Mouse (Mus musculus): ENCODE data around the gene Eif3b. TPM values are rescaled to one million over a fixed set of nuclear protein-coding genes. Genes with fewer than 3 reads are reported as not detected.

Eif3b gene
- polyA plus RNA-seq, 1 experiment from 2014 or later, result 61.1 TPM

DNA sequence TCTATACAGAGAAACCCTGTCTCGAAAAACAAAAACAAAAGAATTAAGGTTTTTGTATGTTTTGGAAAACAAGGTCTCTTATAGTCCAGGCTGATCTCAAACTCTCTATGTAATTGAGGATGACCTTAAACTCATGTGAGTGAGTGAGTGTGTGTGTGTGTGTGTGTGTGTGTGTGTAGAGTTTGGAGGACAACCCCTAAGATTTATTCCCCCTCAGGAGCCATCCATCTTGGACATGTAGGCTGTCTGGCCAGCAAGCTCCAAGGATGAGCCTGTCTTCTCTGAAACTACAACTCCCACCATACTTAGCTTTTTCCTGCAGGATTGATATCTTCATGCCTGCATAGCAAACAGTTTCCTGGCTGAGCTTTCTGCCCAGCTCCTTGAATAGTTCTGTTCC lies 27.7 kb upstream of the Eif3b start:
- Histone ChIP-seq H3K4me2 (ENCODE audit: low read length) (no peak overlapping the region), H3K27ac (ENCODE audit: low read length) (no peak overlapping the region), H3K4me3 (ENCODE audit: low read depth, low read length) (no peak overlapping the region), H3K9me3 (replicated peaks; ENCODE audit: control insufficient read depth, low read length, poor library complexity, severe bottlenecking) (no peaks in the 10 kb centered on the region), H3K4me1 (ENCODE audit: control insufficient read depth, insufficient read depth, low read length) (peaks cover 15% of the 10 kb centered on the region), H3K27me3 (ENCODE audit: control insufficient read depth, insufficient read depth, low read depth, low read length) (no peaks in the 10 kb centered on the region), H3K36me3 (ENCODE audit: control insufficient read depth, insufficient read depth, low read length) (no peaks in the 10 kb centered on the region), H3K9ac (ENCODE audit: low read depth, low read length) (no peak overlapping the region)
- no peak for ATAC-seq
- 81% methylated on average over 1 of the region's 1 CpGs for WGBS

- WGBS, result 92% methylated on average over 5 of the region's 5 CpGs
- ATAC-seq, result no peak
- no peak overlapping the region for H3K4me2 ChIP-seq (ENCODE audit: low read length)
- no peak overlapping the region for H3K9ac ChIP-seq (ENCODE audit: low read depth, low read length)
- H3K4me3 ChIP-seq (ENCODE audit: low read depth, low read length), result no peak overlapping the region
- no peaks in the 10 kb centered on the region for H3K36me3 ChIP-seq (ENCODE audit: control insufficient read depth, insufficient read depth, low read length)
- H3K27me3 ChIP-seq (ENCODE audit: control insufficient read depth, insufficient read depth, low read depth, low read length), result no peaks in the 10 kb centered on the region
- H3K9me3 ChIP-seq (replicated peaks; ENCODE audit: control insufficient read depth, low read length, poor library complexity, severe bottlenecking), result no peaks in the 10 kb centered on the region
- peaks cover 15% of the 10 kb centered on the region for H3K4me1 ChIP-seq (ENCODE audit: control insufficient read depth, insufficient read depth, low read length)
- H3K27ac ChIP-seq (ENCODE audit: low read length), result no peak overlapping the region
Observed at GRCm38 (mm10) chr5:140391981-140392380, 27.1 kb upstream of the Eif3b start.

DNA sequence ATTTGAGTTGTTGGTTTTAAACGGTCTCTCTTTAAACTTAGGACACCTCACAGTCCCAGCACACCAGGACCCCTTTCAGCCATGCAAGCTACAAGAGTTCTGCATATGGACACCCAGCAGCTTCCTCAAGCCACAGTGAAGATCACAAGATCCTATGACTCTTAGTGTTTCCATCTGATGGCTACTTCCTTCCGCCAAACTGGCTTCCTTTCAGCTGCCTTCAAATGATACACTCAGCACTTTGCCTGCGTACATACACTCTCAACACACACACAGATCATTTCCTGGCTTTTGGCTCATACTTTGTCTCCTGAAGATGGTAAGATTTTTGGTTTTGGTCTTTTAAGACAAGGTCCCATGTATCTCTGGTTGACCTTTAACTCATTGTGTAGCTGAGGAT lies 26.4 kb upstream of the Eif3b start:
- 84% methylated on average over 3 of the region's 3 CpGs for WGBS
- Histone ChIP-seq H3K36me3 (ENCODE audit: control insufficient read depth, insufficient read depth, low read length) (no peaks in the 10 kb centered on the region), H3K9ac (ENCODE audit: low read depth, low read length) (no peak overlapping the region), H3K27me3 (ENCODE audit: control insufficient read depth, insufficient read depth, low read depth, low read length) (no peaks in the 10 kb centered on the region), H3K4me2 (ENCODE audit: low read length) (no peak overlapping the region), H3K4me3 (ENCODE audit: low read depth, low read length) (no peak overlapping the region), H3K4me1 (ENCODE audit: control insufficient read depth, insufficient read depth, low read length) (peaks cover 8% of the 10 kb centered on the region), H3K27ac (ENCODE audit: low read length) (no peak overlapping the region), H3K9me3 (replicated peaks; ENCODE audit: control insufficient read depth, low read length, poor library complexity, severe bottlenecking) (no peaks in the 10 kb centered on the region)
- ATAC-seq, result no peak

GRCm38 (mm10) chr5:140396166-140396940 lies 22.8 kb upstream of the Eif3b start:
- Histone ChIP-seq H3K4me2 (ENCODE audit: low read length) (no peak overlapping the region), H3K4me3 (ENCODE audit: low read depth, low read length) (no peak overlapping the region), H3K9me3 (replicated peaks; ENCODE audit: control insufficient read depth, low read length, poor library complexity, severe bottlenecking) (no peaks in the 10 kb centered on the region), H3K36me3 (ENCODE audit: control insufficient read depth, insufficient read depth, low read length) (no peaks in the 10 kb centered on the region), H3K9ac (ENCODE audit: low read depth, low read length) (no peak overlapping the region), H3K27me3 (ENCODE audit: control insufficient read depth, insufficient read depth, low read depth, low read length) (no peaks in the 10 kb centered on the region), H3K27ac (ENCODE audit: low read length) (no peak overlapping the region), H3K4me1 (ENCODE audit: control insufficient read depth, insufficient read depth, low read length) (no peaks in the 10 kb centered on the region)
- no peak for ATAC-seq
- WGBS, result 60% methylated on average over 8 of the region's 8 CpGs

GRCm38 (mm10) chr5:140402640-140403270 lies 16.4 kb upstream of the Eif3b start:
- no peaks in the 10 kb centered on the region for H3K4me1 ChIP-seq (ENCODE audit: control insufficient read depth, insufficient read depth, low read length)
- ATAC-seq, result no peak
- H3K9ac ChIP-seq (ENCODE audit: low read depth, low read length), result no peak overlapping the region
- H3K4me3 ChIP-seq (ENCODE audit: low read depth, low read length), result no peak overlapping the region
- H3K36me3 ChIP-seq (ENCODE audit: control insufficient read depth, insufficient read depth, low read length), result no peaks in the 10 kb centered on the region
- WGBS, result 88% methylated on average over 4 of the region's 4 CpGs
- H3K27ac ChIP-seq (ENCODE audit: low read length), result no peak overlapping the region
- H3K4me2 ChIP-seq (ENCODE audit: low read length), result no peak overlapping the region
- no peaks in the 10 kb centered on the region for H3K9me3 ChIP-seq (replicated peaks; ENCODE audit: control insufficient read depth, low read length, poor library complexity, severe bottlenecking)
- H3K27me3 ChIP-seq (ENCODE audit: control insufficient read depth, insufficient read depth, low read depth, low read length), result no peaks in the 10 kb centered on the region

DNA sequence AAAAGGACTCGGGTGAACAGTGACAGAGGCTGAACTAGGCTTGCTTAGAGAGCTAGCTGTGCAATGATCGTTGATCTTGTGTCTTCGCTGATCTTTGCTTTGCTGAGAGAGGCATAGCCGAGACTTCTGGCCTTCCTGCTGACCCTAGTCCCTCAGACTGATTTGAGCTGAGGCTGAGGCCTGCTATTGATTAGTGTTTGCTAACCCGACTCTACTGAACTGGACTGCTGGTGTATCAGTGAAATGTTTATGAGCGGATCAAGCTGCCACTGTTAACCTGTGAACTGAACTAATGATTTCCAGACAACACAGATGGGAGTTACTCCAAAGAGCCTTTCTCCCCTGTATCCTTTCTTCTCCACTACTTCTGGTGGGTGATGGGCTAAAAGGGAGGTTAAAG lies 14.0 kb upstream of the Eif3b start:
- Histone ChIP-seq H3K36me3 (ENCODE audit: control insufficient read depth, insufficient read depth, low read length) (no peaks in the 10 kb centered on the region), H3K9ac (ENCODE audit: low read depth, low read length) (no peak overlapping the region), H3K4me2 (ENCODE audit: low read length) (no peak overlapping the region), H3K27me3 (ENCODE audit: control insufficient read depth, insufficient read depth, low read depth, low read length) (no peaks in the 10 kb centered on the region), H3K4me1 (ENCODE audit: control insufficient read depth, insufficient read depth, low read length) (no peaks in the 10 kb centered on the region), H3K4me3 (ENCODE audit: low read depth, low read length) (no peak overlapping the region), H3K27ac (ENCODE audit: low read length) (no peak overlapping the region), H3K9me3 (replicated peaks; ENCODE audit: control insufficient read depth, low read length, poor library complexity, severe bottlenecking) (no peaks in the 10 kb centered on the region)
- WGBS, result 87% methylated on average over 6 of the region's 6 CpGs
- no peak for ATAC-seq

GRCm38 (mm10) chr5:140406666-140407065 lies 12.5 kb upstream of the Eif3b start:
- no peaks in the 10 kb centered on the region for H3K4me1 ChIP-seq (ENCODE audit: control insufficient read depth, insufficient read depth, low read length)
- 74% methylated on average over 6 of the region's 6 CpGs for WGBS
- H3K27ac ChIP-seq (ENCODE audit: low read length), result no peak overlapping the region
- no peaks in the 10 kb centered on the region for H3K27me3 ChIP-seq (ENCODE audit: control insufficient read depth, insufficient read depth, low read depth, low read length)
- no peaks in the 10 kb centered on the region for H3K36me3 ChIP-seq (ENCODE audit: control insufficient read depth, insufficient read depth, low read length)
- H3K4me3 ChIP-seq (ENCODE audit: low read depth, low read length), result no peak overlapping the region
- no peak overlapping the region for H3K9ac ChIP-seq (ENCODE audit: low read depth, low read length)
- H3K9me3 ChIP-seq (replicated peaks; ENCODE audit: control insufficient read depth, low read length, poor library complexity, severe bottlenecking), result no peaks in the 10 kb centered on the region
- H3K4me2 ChIP-seq (ENCODE audit: low read length), result no peak overlapping the region
- no peak for ATAC-seq

- Histone ChIP-seq H3K4me1 (ENCODE audit: control insufficient read depth, insufficient read depth, low read length) (no peaks in the 10 kb centered on the region), H3K27me3 (ENCODE audit: control insufficient read depth, insufficient read depth, low read depth, low read length) (no peaks in the 10 kb centered on the region), H3K9me3 (replicated peaks; ENCODE audit: control insufficient read depth, low read length, poor library complexity, severe bottlenecking) (no peaks in the 10 kb centered on the region), H3K4me2 (ENCODE audit: low read length) (no peak overlapping the region), H3K27ac (ENCODE audit: low read length) (no peak overlapping the region), H3K4me3 (ENCODE audit: low read depth, low read length) (no peak overlapping the region), H3K9ac (ENCODE audit: low read depth, low read length) (no peak overlapping the region), H3K36me3 (ENCODE audit: control insufficient read depth, insufficient read depth, low read length) (no peaks in the 10 kb centered on the region)
- no peak for ATAC-seq
Observed at GRCm38 (mm10) chr5:140408801-140409200, 10.3 kb upstream of the Eif3b start.

- Histone ChIP-seq H3K27me3 (ENCODE audit: control insufficient read depth, insufficient read depth, low read depth, low read length) (no peaks in the 10 kb centered on the region), H3K27ac (ENCODE audit: low read length) (no peak overlapping the region), H3K9ac (ENCODE audit: low read depth, low read length) (no peak overlapping the region), H3K4me1 (ENCODE audit: control insufficient read depth, insufficient read depth, low read length) (no peaks in the 10 kb centered on the region), H3K36me3 (ENCODE audit: control insufficient read depth, insufficient read depth, low read length) (no peaks in the 10 kb centered on the region), H3K9me3 (replicated peaks; ENCODE audit: control insufficient read depth, low read length, poor library complexity, severe bottlenecking) (no peaks in the 10 kb centered on the region), H3K4me3 (ENCODE audit: low read depth, low read length) (no peak overlapping the region), H3K4me2 (ENCODE audit: low read length) (no peak overlapping the region)
- 39% methylated on average over 8 of the region's 8 CpGs for WGBS
- ATAC-seq, result no peak
Observed at GRCm38 (mm10) chr5:140411339-140411738, 7.8 kb upstream of the Eif3b start.
